Mouse (Mus musculus) spleen, adult 2 months (tissue): ENCODE results near the gene Rnps1.

Source experiments
- CTCF ChIP-seq: fragments of 200-500 bp; IDR thresholded peaks from 2 replicates; pipeline ENCODE4 v1.5.1; 2011; ENCODE audit warnings: mild to moderate bottlenecking, inconsistent platforms; ENCODE audit not compliant: insufficient read depth, insufficient read length, insufficient replicate concordance; ENCODE audit errors: extremely low read depth
- POLR2A ChIP-seq: fragments of 200-500 bp; IDR thresholded peaks from 2 replicates; pipeline ENCODE4 v1.6.1; 2011; ENCODE audit warnings: low read depth, low read length, inconsistent platforms

- no peak for TF ChIP-seq CTCF
- no peak for TF ChIP-seq POLR2A
Observed at GRCm38 (mm10) chr17:24413557-24414211, 681 bp upstream of the Rnps1 start.
